8 mouse cellular contexts compared by ENCODE assay signal in genomic region chr5:77354361-77354787, GRCm38 (mm10). TPM values are rescaled to one million over a fixed set of nuclear protein-coding genes. Genes with fewer than 3 reads are reported as not detected.
DNase-seq lines count a peak whose midpoint lies in the region; ATAC-seq and TF ChIP-seq lines count a peak whose summit lies in the region.

No protein-coding gene starts in this region.

- H3K9me3 ChIP-seq in G1E (replicated peaks) = no peaks in the 10 kb centered on the region
- no peaks in the 10 kb centered on the region for H3K9me3 ChIP-seq in forebrain, postnatal 0 days (ENCODE audit: low read length)

- H3K27ac ChIP-seq in forebrain, postnatal 0 days (ENCODE audit: low read depth, low read length) = no peak overlapping the region
- H3K27ac ChIP-seq in layer of hippocampus, adult 2 months = peak overlapping the region; percentile 21; the same call in 1 of the 2 replicates

- WGBS in forebrain, postnatal 0 days = 11% methylated on average over 16 of the region's 16 CpGs
- 15% methylated on average over 16 of the region's 16 CpGs for WGBS in lung, adult 2 months

- peak overlapping the region; percentile 45 for H3K4me2 ChIP-seq in forebrain, postnatal 0 days (ENCODE audit: low read depth)

- no peak overlapping the region for H3K4me3 ChIP-seq in G1E (ENCODE audit: low read depth, low read length)
- peak overlapping the region; percentile 16 for H3K4me3 ChIP-seq in forebrain, postnatal 0 days (ENCODE audit: low read depth, low read length)
- H3K4me3 ChIP-seq in layer of hippocampus, adult 2 months = peak overlapping the region; percentile 40
- no peak overlapping the region for H3K4me3 ChIP-seq in lung, adult 2 months (replicated peaks; ENCODE audit: extremely low read depth, low read depth, low read length)

- peaks cover 16% of the 10 kb centered on the region for H3K36me3 ChIP-seq in G1E (replicated peaks)
- peaks cover 8% of the 10 kb centered on the region; the same call in 1 of the 2 replicates for H3K36me3 ChIP-seq in forebrain, postnatal 0 days (ENCODE audit: insufficient read depth)

- ATAC-seq in G1E (ENCODE audit: extremely low read depth, insufficient number of reproducible peaks, low FRiP score, poor library complexity, severe bottlenecking) = no peak
- ATAC-seq in forebrain, postnatal 0 days = peak; percentile 89
- peak; percentile 75 for ATAC-seq in neutrophil, adult 5-6 weeks (ENCODE audit: extremely low read depth, insufficient number of reproducible peaks, low FRiP score, poor library complexity, severe bottlenecking)

- H3K4me1 ChIP-seq in G1E (ENCODE audit: insufficient read depth, low read depth, low read length) = peaks cover 5% of the 10 kb centered on the region; the same call in 1 of the 2 replicates
- H3K4me1 ChIP-seq in forebrain, postnatal 0 days (ENCODE audit: insufficient read depth) = no peaks in the 10 kb centered on the region
- peaks cover 15% of the 10 kb centered on the region for H3K4me1 ChIP-seq in lung, adult 2 months (ENCODE audit: control insufficient read depth, insufficient read depth, low read length)

- DNase-seq in G1E (ENCODE audit: low spot score) = peak; percentile 51
- peak; percentile 58 for DNase-seq in cerebellum, adult 11-12 months
- DNase-seq in forebrain, postnatal 0 days = peak; percentile 92
- peak; percentile 89 for DNase-seq in heart, postnatal 4 days
- peak; percentile 84 to 89 for DNase-seq in layer of hippocampus, adult 2 months (ENCODE audit: low spot score in 2 of 2)
- DNase-seq in lung, adult 2 months = peak; percentile 84
- DNase-seq in thymus, adult 18-20 months = peak; percentile 33 to 54

- peaks cover 3% of the 10 kb centered on the region; the same call in 1 of the 2 replicates for H3K27me3 ChIP-seq in G1E (ENCODE audit: insufficient read depth, low read length)
- H3K27me3 ChIP-seq in forebrain, postnatal 0 days (ENCODE audit: insufficient read depth, low read length) = no peaks in the 10 kb centered on the region; the same call in 1 of the 2 replicates

- no peak overlapping the region for H3K9ac ChIP-seq in forebrain, postnatal 0 days

- no peak for TF ChIP-seq POLR2A in lung, adult 2 months (IDR thresholded peaks at IDR 0.05; ENCODE audit: borderline replicate concordance, extremely low read depth, low read depth, low read length)

- peak; percentile 90 for TF ChIP-seq CTCF in G1E (IDR thresholded peaks at IDR 0.05; ENCODE audit: low read depth, low read length)
- peak; percentile 98 for TF ChIP-seq CTCF in forebrain, postnatal 0 days (IDR thresholded peaks at IDR 0.05; ENCODE audit: low read depth)
- TF ChIP-seq CTCF in layer of hippocampus, adult 2 months (conservative IDR thresholded peaks at IDR 0.05) = peak; percentile 99
- peak; percentile 87 for TF ChIP-seq CTCF in lung, adult 2 months (IDR thresholded peaks at IDR 0.05; ENCODE audit: insufficient read depth, low read length)

RNA-seq across cellular contexts. Expression of gene Polr2b, which starts 44.4 kb away (rescaled TPM):
- total RNA-seq in G1E (2014; fragmentation: Nextera tagmentation) = 148 and 198 TPM in 2 replicates
- total RNA-seq in G1E (2017) = 163 and 179 TPM in 2 replicates
- 2.4 and 3.7 TPM in 2 replicates for polyA plus RNA-seq in G1E (2012)
- total RNA-seq in forebrain, postnatal 0 days (2014; rRNA removed) = 76.2 and 97.5 TPM in 2 replicates
- 50.7 and 53.2 TPM in 2 replicates for polyA plus RNA-seq in forebrain, postnatal 0 days (2015; fragmentation: Nextera tagmentation; extraction: Ambion mirVana)
- 10 to 100 TPM; 35.3 to 37.2 TPM for total RNA-seq in heart, postnatal 4 days (2021)
- 10 to 100 TPM; 48.3 to 51.5 TPM for total RNA-seq in layer of hippocampus, adult 2 months (2021)
- 18.2 and 18.6 TPM in 2 replicates for polyA plus RNA-seq in lung, adult 2 months (2012; rRNA removed)
- 97.9 and 120 TPM in 2 replicates for total RNA-seq in neutrophil, adult 5-6 weeks (2017)

RNA-seq across cellular contexts. Expression of gene Noa1, which starts 44.5 kb away (rescaled TPM):
- total RNA-seq in G1E (2014; fragmentation: Nextera tagmentation) (51.1 and 53.2 TPM in 2 replicates), G1E (2017) (6.3 and 12.0 TPM in 2 replicates)
- 35.1 and 35.2 TPM in 2 replicates for polyA plus RNA-seq in G1E (2012)
- 16.2 and 18.6 TPM in 2 replicates for total RNA-seq in forebrain, postnatal 0 days (2014; rRNA removed)
- 32.5 and 36.6 TPM in 2 replicates for polyA plus RNA-seq in forebrain, postnatal 0 days (2015; fragmentation: Nextera tagmentation; extraction: Ambion mirVana)
- total RNA-seq in heart, postnatal 4 days (2021) = 10 to 100 TPM; 14.3 to 14.7 TPM
- total RNA-seq in layer of hippocampus, adult 2 months (2021) = 10 to 100 TPM; 25.7 to 25.9 TPM
- polyA plus RNA-seq in lung, adult 2 months (2012; rRNA removed) = 8.0 and 9.6 TPM in 2 replicates
- total RNA-seq in neutrophil, adult 5-6 weeks (2017) = 5.5 and 5.8 TPM in 2 replicates

RNA-seq across cellular contexts. Expression of gene Igfbp7, which starts 53.5 kb away (rescaled TPM):
- not detected in 2 replicates for total RNA-seq in G1E (2014; fragmentation: Nextera tagmentation)
- total RNA-seq in G1E (2017) = not detected in 2 replicates
- not detected in 2 replicates for polyA plus RNA-seq in G1E (2012)
- total RNA-seq in forebrain, postnatal 0 days (2014; rRNA removed) = 39.8 and 44.3 TPM in 2 replicates
- 88.3 and 97.2 TPM in 2 replicates for polyA plus RNA-seq in forebrain, postnatal 0 days (2015; fragmentation: Nextera tagmentation; extraction: Ambion mirVana)
- 100 to 1,000 TPM; 210 to 250 TPM for total RNA-seq in heart, postnatal 4 days (2021)
- total RNA-seq in layer of hippocampus, adult 2 months (2021) = 10 to 100 TPM; 22.4 to 26.5 TPM
- 2,523 and 4,787 TPM in 2 replicates for polyA plus RNA-seq in lung, adult 2 months (2012; rRNA removed)
- 0.47 TPM in 1 of 2 replicates, not detected in the other for total RNA-seq in neutrophil, adult 5-6 weeks (2017)

Comparison
In these comparisons a context has a peak if more than half of its experiments do, and no peak if none do; other contexts are left out.
1. H3K4me3 ChIP-seq: peak in forebrain, postnatal 0 days (single experiment) and layer of hippocampus, adult 2 months (single experiment); none in G1E (single experiment) and lung, adult 2 months (single experiment).
2. RNA of gene Igfbp7, which starts 53.5 kb away (total RNA-seq): 210 to 250 TPM in heart, postnatal 4 days, 39.8 to 44.3 TPM in forebrain, postnatal 0 days and 22.4 to 26.5 TPM in layer of hippocampus, adult 2 months; 0.47 TPM in neutrophil, adult 5-6 weeks and not detected in G1E; every median in the first group is over 10 times any median in the second.
3. Peak in every context shown above with its lines, with median percentiles within 50 percentile points of each other: DNase-seq and CTCF ChIP-seq.